Mouse (Mus musculus): ENCODE results near the gene Cldn5.
A peak's percentile ranks its signal among the peaks of the same experiment; 100 is the strongest.

Gene Cldn5

GRCm38 (mm10) chr16:18776556-18777100 is at the start of gene Cldn5:
Gene Cldn5 (plus strand): TSS chr16:18776847.
- peak; percentile 81 to 92 for DNase-seq

- no peak for DNase-seq
These were observed 48.8 kb upstream of the Cldn5 start for GRCm38 (mm10) chr16:18727536-18728499.

GRCm38 (mm10) chr16:18729185-18729584 is 47.5 kb upstream of the Cldn5 start:
- DNase-seq, result no peak

- DNase-seq, result no peak
These were observed 46.0 kb upstream of the Cldn5 start for GRCm38 (mm10) chr16:18730640-18731039.

GRCm38 (mm10) chr16:18733100-18733956 is 43.3 kb upstream of the Cldn5 start:
- DNase-seq, result peak; percentile 66 to 86

- no peak for DNase-seq
These were observed 38.3 kb upstream of the Cldn5 start for GRCm38 (mm10) chr16:18738303-18738702.

- no peak for DNase-seq
These were observed 30.2 kb upstream of the Cldn5 start for GRCm38 (mm10) chr16:18746268-18747122.

GRCm38 (mm10) chr16:18751101-18751500 is 25.5 kb upstream of the Cldn5 start:
- DNase-seq, result peak; percentile 33 to 45

- DNase-seq, result peak; percentile 54 to 73
These were observed 24.7 kb upstream of the Cldn5 start for GRCm38 (mm10) chr16:18751885-18752499.

GRCm38 (mm10) chr16:18761734-18762133 is 14.9 kb upstream of the Cldn5 start:
- DNase-seq, result peak; percentile 65 to 86

GRCm38 (mm10) chr16:18762960-18763359 is 13.7 kb upstream of the Cldn5 start:
- DNase-seq, result no peak

GRCm38 (mm10) chr16:18766390-18766789 is 10.3 kb upstream of the Cldn5 start:
- DNase-seq, result peak; percentile 44 to 61

GRCm38 (mm10) chr16:18769501-18769900 is 7.1 kb upstream of the Cldn5 start:
- no peak for DNase-seq

- peak in 1 of 2 experiments; percentile 25 for DNase-seq
These were observed 2.7 kb upstream of the Cldn5 start for GRCm38 (mm10) chr16:18773936-18774335.

- DNase-seq, result peak; percentile 72 to 87
These were observed 759 bp upstream of the Cldn5 start for GRCm38 (mm10) chr16:18775621-18776555.

- DNase-seq, result peak; percentile 24 to 42
These were observed 744 bp downstream of the Cldn5 start for GRCm38 (mm10) chr16:18777101-18778080.

- no peak for DNase-seq
These were observed 1.8 kb downstream of the Cldn5 start for GRCm38 (mm10) chr16:18778461-18778860.

GRCm38 (mm10) chr16:18781810-18782209 is 5.2 kb downstream of the Cldn5 start:
- peak in 1 of 2 experiments; percentile 20 for DNase-seq

- no peak for DNase-seq
These were observed 8.4 kb downstream of the Cldn5 start for GRCm38 (mm10) chr16:18785025-18785424.

Data from lung, postnatal 4 days (tissue).